ENCODE assay signal across 8 mouse cellular contexts in genomic region chr5:38684164-38684911, GRCm38 (mm10). TPM values are rescaled to one million over a fixed set of nuclear protein-coding genes. Genes with fewer than 3 reads are reported as not detected.
A peak's percentile ranks its signal among the peaks of the same experiment; 100 is the strongest.
DNase-seq lines count a peak whose midpoint lies in the region; ATAC-seq and TF ChIP-seq lines count a peak whose summit lies in the region.

TSS of gene Zfp518b (minus strand) at chr5:38684826.

- no peak for TF ChIP-seq CTCF in cerebellum, adult 2 months (IDR thresholded peaks at IDR 0.05; ENCODE audit: borderline replicate concordance, insufficient read depth, low read depth, low read length)
- 0 out of 2 replicates have a peak, but pooled peaks have one; percentile 20 for TF ChIP-seq CTCF in thymus, adult 2 months (IDR thresholded peaks at IDR 0.05; ENCODE audit: borderline replicate concordance, control insufficient read depth, extremely low read depth, insufficient read depth, low read length, poor library complexity)

- H3K9me3 ChIP-seq in hindbrain, embryonic 10.5 days: 0 out of 2 replicates have a peak, but pooled peaks cover 3% of the 10 kb centered on the region
- H3K9me3 ChIP-seq in lung, embryonic 16.5 days (ENCODE audit: control insufficient read depth, low read length): no peaks in the 10 kb centered on the region

- no peaks in the 10 kb centered on the region for H3K4me1 ChIP-seq in cerebellum, adult 2 months (ENCODE audit: control insufficient read depth, insufficient read depth, low read length)
- H3K4me1 ChIP-seq in hindbrain, embryonic 10.5 days (replicated peaks): peaks cover 23% of the 10 kb centered on the region
- H3K4me1 ChIP-seq in lung, embryonic 16.5 days (replicated peaks; ENCODE audit: control insufficient read depth, insufficient read depth, low read length): peaks cover 5% of the 10 kb centered on the region
- peaks cover 5% of the 10 kb centered on the region for H3K4me1 ChIP-seq in thymus, adult 2 months (replicated peaks; ENCODE audit: control insufficient read depth, insufficient read depth, low read length)

- H3K9ac ChIP-seq in lung, embryonic 16.5 days (ENCODE audit: low read length): peak within 1 kb of the TSS; percentile 90

- H3K4me3 ChIP-seq in cerebellum, adult 2 months (replicated peaks; ENCODE audit: insufficient read depth, low read depth, low read length): peak within 1 kb of the TSS; percentile 72
- peak within 1 kb of the TSS; percentile 84 for H3K4me3 ChIP-seq in hindbrain, embryonic 10.5 days
- H3K4me3 ChIP-seq in lung, embryonic 16.5 days (ENCODE audit: low read length): peak within 1 kb of the TSS; percentile 81
- H3K4me3 ChIP-seq in thymus, adult 2 months (ENCODE audit: control insufficient read depth, insufficient read depth, low read length): peak within 1 kb of the TSS; percentile 90

- peak; percentile 96 for ATAC-seq in lung, embryonic 16.5 days (ENCODE audit: low read depth)

- peak within 1 kb of the TSS; percentile 63 for H3K27ac ChIP-seq in cerebellum, adult 2 months (ENCODE audit: insufficient read depth, low read length)
- peak within 1 kb of the TSS; percentile 98 for H3K27ac ChIP-seq in hindbrain, embryonic 10.5 days
- H3K27ac ChIP-seq in lung, embryonic 16.5 days (ENCODE audit: low read length): peak within 1 kb of the TSS; percentile 75
- H3K27ac ChIP-seq in thymus, adult 2 months (ENCODE audit: control insufficient read depth, insufficient read depth, low read length): no peak within 1 kb of the TSS

- TF ChIP-seq POLR2A in cerebellum, adult 2 months (IDR thresholded peaks at IDR 0.05; ENCODE audit: borderline replicate concordance, insufficient read depth, low read length): peak; percentile 53; the same call in 1 of the 2 replicates
- TF ChIP-seq POLR2A in thymus, adult 2 months (IDR thresholded peaks at IDR 0.05; ENCODE audit: control insufficient read depth, extremely low read depth, insufficient read depth, low read length, poor library complexity): no peak

- H3K27me3 ChIP-seq in cerebellum, adult 2 months (ENCODE audit: control insufficient read depth, insufficient read depth, low read length): no peaks in the 10 kb centered on the region
- no peaks in the 10 kb centered on the region for H3K27me3 ChIP-seq in hindbrain, embryonic 10.5 days (ENCODE audit: insufficient read depth, poor library complexity, severe bottlenecking)
- H3K27me3 ChIP-seq in lung, embryonic 16.5 days (ENCODE audit: control insufficient read depth, insufficient read depth, low read depth, low read length): no peaks in the 10 kb centered on the region
- no peaks in the 10 kb centered on the region for H3K27me3 ChIP-seq in thymus, adult 2 months (ENCODE audit: control insufficient read depth, insufficient read depth, low read length)

- DNase-seq in NIH3T3 (ENCODE audit: low read depth): peak; percentile 80
- DNase-seq in cerebellum, adult 2 months: peak; percentile 82 to 86
- peak; percentile 27 to 79 for DNase-seq in frontal cortex, adult 2 months (ENCODE audit: extremely low spot score in 1 of 2, low spot score in 1 of 2)
- DNase-seq in hindbrain, embryonic 10.5 days (ENCODE audit: low spot score): peak; percentile 85
- peak; percentile 58 for DNase-seq in layer of hippocampus, adult 9-11 months
- peak; percentile 57 for DNase-seq in ovary, postnatal 10 days (ENCODE audit: low spot score)
- DNase-seq in thymus, adult 2 months: peak; percentile 80

- H3K36me3 ChIP-seq in hindbrain, embryonic 10.5 days: peaks cover 39% of the 10 kb centered on the region
- peaks cover 24% of the 10 kb centered on the region for H3K36me3 ChIP-seq in lung, embryonic 16.5 days (ENCODE audit: control insufficient read depth, insufficient read depth, low read length)
- no peaks in the 10 kb centered on the region for H3K36me3 ChIP-seq in thymus, adult 2 months (ENCODE audit: control insufficient read depth, insufficient read depth, low read length)

- under 1% methylated on average over 88 of the region's 89 CpGs for WGBS in cerebellum, adult 2 months
- under 1% methylated on average over 87 of the region's 89 CpGs for WGBS in hindbrain, embryonic 10.5 days
- 1% methylated on average over 71 of the region's 89 CpGs for WGBS in lung, embryonic 16.5 days
- 1% methylated on average over 85 of the region's 89 CpGs for WGBS in thymus, adult 2 months

- H3K4me2 ChIP-seq in lung, embryonic 16.5 days (ENCODE audit: low read depth, low read length): peak within 1 kb of the TSS; percentile 88

RNA-seq across cellular contexts. Expression of gene Zfp518b, which starts in this region (rescaled TPM):
- polyA plus RNA-seq in cerebellum, adult 2 months (2012; rRNA removed): 5.6 and 6.0 TPM in 2 replicates
- polyA plus RNA-seq in frontal cortex, adult 2 months (2012; rRNA removed): 6.9 and 8.0 TPM in 2 replicates
- 32.4 and 38.1 TPM in 2 replicates for polyA plus RNA-seq in hindbrain, embryonic 10.5 days (2016; fragmentation: Nextera tagmentation; extraction: Ambion mirVana)
- polyA plus RNA-seq in lung, embryonic 16.5 days (2015; fragmentation: Nextera tagmentation; extraction: Ambion mirVana): 13.2 and 16.6 TPM in 2 replicates
- polyA plus RNA-seq in thymus, adult 2 months (2012; rRNA removed): 0.87 and 0.93 TPM in 2 replicates

Comparison
In these comparisons a context has a peak if more than half of its experiments do, and no peak if none do; other contexts are left out.
1. Peak in DNase-seq and H3K4me3 ChIP-seq in thymus, adult 2 months; RNA of the gene not detected or under 1 TPM.